Mouse (Mus musculus) kidney, adult 2 months (tissue): ENCODE data around the gene Rarb. TPM values are rescaled to one million over a fixed set of nuclear protein-coding genes. Genes with fewer than 3 reads are reported as not detected.

ENCODE experiments used
- DNase-seq: peaks from one replicate; pipeline ENCODE4 v3.0.0; 2021
- H3K27ac ChIP-seq: fragments of 200-500 bp; 2 replicates; pipeline ENCODE4 v1.5.1; 2012; ENCODE audit warnings: low read depth, low read length, control low read depth, inconsistent platforms; ENCODE audit not compliant: insufficient read depth
- H3K27me3 ChIP-seq: fragments of 200-500 bp; replicated peaks from 2 replicates; pipeline ENCODE4 v1.6.1; 2012; ENCODE audit warnings: mild to moderate bottlenecking, moderate library complexity, low read length, inconsistent platforms; ENCODE audit not compliant: control insufficient read depth, insufficient read depth
- H3K36me3 ChIP-seq: fragments of 200-500 bp; 2 replicates; pipeline ENCODE4 v1.6.1; 2012; ENCODE audit warnings: mild to moderate bottlenecking, moderate library complexity, low read length, inconsistent platforms; ENCODE audit not compliant: control insufficient read depth, insufficient read depth
- H3K4me1 ChIP-seq: fragments of 200-500 bp; 2 replicates; pipeline ENCODE4 v1.6.1; 2011; ENCODE audit warnings: low read length; ENCODE audit not compliant: control insufficient read depth, insufficient read depth
- H3K4me3 ChIP-seq: fragments of 200-500 bp; 2 replicates; pipeline ENCODE4 v1.5.1; 2011; ENCODE audit warnings: mild to moderate bottlenecking, low read depth, low read length, control low read depth; ENCODE audit not compliant: insufficient read depth
- CTCF ChIP-seq: fragments of 200-500 bp; conservative IDR thresholded peaks from 2 replicates; pipeline ENCODE4 v1.5.1; 2011; ENCODE audit warnings: low read depth, mild to moderate bottlenecking, control low read depth, low read length, moderate library complexity, mixed read lengths; ENCODE audit not compliant: insufficient read depth, insufficient read length
- POLR2A ChIP-seq: fragments of 200-500 bp; IDR thresholded peaks from one replicate; pipeline ENCODE4 v1.6.1; 2011; ENCODE audit warnings: low read depth, low read length, control low read depth
- WGBS: fragments of 180-500 bp; shearing (Covaris S2); methylation state at CpG from one replicate; pipeline ENCODE4 v1.1.7; 2018; 5-methylcytosine and 5-hydroxymethylcytosine counted together
- polyA plus RNA-seq: library from polyadenylated mRNA; depleted of rRNA; stranded (reverse); fragments of >200 nt; gene quantifications from 2 replicates; pipeline ENCODE4 v1.2.3, GENCODE M21; 2012

Rarb gene
- polyA plus RNA-seq, 1 experiment, result 7.5 TPM

- TF ChIP-seq CTCF (no peak), POLR2A (peak; percentile 70)
- peak overlapping the region; percentile 83 for H3K27ac ChIP-seq
- peak overlapping the region; percentile 76 for H3K4me3 ChIP-seq
- DNase-seq, result peak; percentile 96
- H3K36me3 ChIP-seq, result no peaks in the 10 kb centered on the region
- H3K4me1 ChIP-seq, result 0 out of 2 replicates have a peak, but pooled peaks cover 5% of the 10 kb centered on the region
- no peaks in the 10 kb centered on the region for H3K27me3 ChIP-seq
- under 1% methylated on average over 52 of the region's 52 CpGs for WGBS
These were observed 243.8 kb downstream of the Rarb start for GRCm38 (mm10) chr14:16574925-16575721.

DNA sequence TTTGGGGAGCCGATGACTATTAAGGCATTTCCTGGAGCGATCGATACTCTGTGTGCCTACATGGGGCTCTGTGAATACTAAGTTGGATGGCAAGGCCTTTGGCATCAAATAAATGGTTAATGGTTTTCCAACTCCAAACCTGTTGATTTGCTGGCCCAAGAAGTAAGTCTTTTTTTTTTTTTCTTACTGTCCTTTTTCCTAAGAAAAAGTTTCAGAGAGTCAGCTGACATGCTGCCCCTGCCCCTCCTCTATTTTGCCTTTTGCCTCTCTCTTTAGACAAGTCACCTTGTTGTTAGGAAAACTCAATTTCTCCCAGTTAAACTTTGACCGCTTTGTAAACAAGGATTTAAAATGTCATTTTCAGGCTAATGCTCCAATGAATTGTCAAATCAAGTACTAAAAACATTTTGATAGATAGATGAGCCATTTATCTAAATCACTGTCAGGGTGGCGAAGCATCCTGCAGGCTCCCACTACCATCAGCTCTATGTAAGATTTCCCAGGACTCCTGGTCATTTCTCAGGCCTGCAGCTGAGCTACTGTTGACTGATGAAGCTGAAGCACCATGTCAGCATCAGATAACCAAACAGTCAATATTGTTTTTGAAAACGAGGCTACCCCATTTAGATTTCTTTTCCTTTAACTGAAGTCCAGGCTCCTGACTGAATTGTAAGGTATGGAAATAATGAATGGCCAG, 245.3 kb downstream of the Rarb start:
- WGBS, result 32% methylated on average over 6 of the region's 6 CpGs
- DNase-seq, result peak; percentile 64
- peak overlapping the region; percentile 83 for H3K27ac ChIP-seq

GRCm38 (mm10) chr14:16572755-16573340, 246.1 kb downstream of the Rarb start:
- H3K4me3 ChIP-seq, result peak overlapping the region; percentile 45
- peaks cover 13% of the 10 kb centered on the region; the same call in 1 of the 2 replicates for H3K4me1 ChIP-seq
- 50% methylated on average over 8 of the region's 8 CpGs for WGBS
- DNase-seq, result peak; percentile 36
- H3K27me3 ChIP-seq, result no peaks in the 10 kb centered on the region
- H3K36me3 ChIP-seq, result no peaks in the 10 kb centered on the region
- TF ChIP-seq CTCF, result no peak
- TF ChIP-seq POLR2A, result no peak
- peak overlapping the region; percentile 75 for H3K27ac ChIP-seq

More for the DNA sequence above, 245.3 kb downstream of the Rarb start:
- no peaks in the 10 kb centered on the region for H3K27me3 ChIP-seq
- H3K36me3 ChIP-seq, result no peaks in the 10 kb centered on the region
- TF ChIP-seq CTCF (no peak), POLR2A (no peak)
- peaks cover 13% of the 10 kb centered on the region; the same call in 1 of the 2 replicates for H3K4me1 ChIP-seq
- peak overlapping the region; percentile 63 for H3K4me3 ChIP-seq

DNA sequence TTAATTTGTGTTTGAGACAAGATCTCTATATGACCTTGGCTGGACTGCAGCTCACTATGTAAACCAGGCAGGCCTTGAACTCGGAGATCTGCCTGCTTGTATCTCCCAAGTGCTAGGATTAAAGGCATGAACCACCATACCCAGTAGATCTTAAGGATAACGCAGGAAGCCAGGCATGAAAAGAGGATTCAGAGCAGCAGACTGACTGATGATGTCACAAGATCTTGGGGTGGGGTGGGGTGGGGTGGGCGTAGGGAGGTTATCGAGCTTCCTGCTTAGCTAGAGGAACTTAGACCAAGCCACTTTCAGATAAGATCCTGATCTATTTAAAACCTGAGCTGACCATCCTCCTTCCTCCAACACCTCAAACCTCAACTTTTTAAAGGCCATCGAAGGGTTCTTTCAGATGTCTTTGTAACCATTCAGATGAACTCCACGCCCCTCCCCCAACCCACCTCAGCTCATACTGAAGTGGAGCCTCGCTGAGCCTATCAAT, 249.4 kb downstream of the Rarb start:
- Histone ChIP-seq H3K27ac (no peak overlapping the region), H3K4me1 (peaks cover 8% of the 10 kb centered on the region; the same call in 1 of the 2 replicates), H3K4me3 (no peak overlapping the region), H3K27me3 (no peaks in the 10 kb centered on the region), H3K36me3 (no peaks in the 10 kb centered on the region)
- WGBS, result 57% methylated on average over 7 of the region's 7 CpGs
- no peak for DNase-seq
- TF ChIP-seq CTCF, result no peak
- TF ChIP-seq POLR2A, result no peak

DNA sequence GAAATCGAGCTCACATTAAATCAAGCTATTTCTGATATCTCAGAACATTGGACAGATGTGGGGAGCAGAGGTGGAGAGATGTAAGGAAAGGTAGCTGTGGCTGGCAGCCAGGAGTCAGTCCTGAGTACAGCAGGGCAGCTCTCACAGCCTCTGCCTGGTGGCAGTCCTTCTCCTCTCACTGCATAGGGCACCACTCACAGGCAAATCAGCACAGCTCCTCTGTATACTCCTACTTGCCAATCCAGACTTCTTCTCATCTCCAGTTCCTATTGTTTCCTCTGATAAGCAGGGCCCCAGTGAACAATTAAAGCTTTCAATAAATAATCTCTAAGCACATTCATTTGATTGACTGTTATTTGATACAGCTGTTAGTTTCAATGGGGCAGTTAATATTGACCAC, 252.0 kb downstream of the Rarb start:
- 74% methylated on average over 1 of the region's 1 CpGs for WGBS
- TF ChIP-seq POLR2A (no peak), CTCF (no peak)
- no peak overlapping the region for H3K4me3 ChIP-seq
- H3K36me3 ChIP-seq, result no peaks in the 10 kb centered on the region
- H3K4me1 ChIP-seq, result peaks cover 8% of the 10 kb centered on the region; the same call in 1 of the 2 replicates
- DNase-seq, result no peak
- no peak overlapping the region for H3K27ac ChIP-seq
- H3K27me3 ChIP-seq, result no peaks in the 10 kb centered on the region

- H3K4me1 ChIP-seq, result peaks cover 5% of the 10 kb centered on the region; the same call in 1 of the 2 replicates
- H3K4me3 ChIP-seq, result no peak overlapping the region
- TF ChIP-seq CTCF, result no peak
- no peak for TF ChIP-seq POLR2A
- no peak overlapping the region for H3K27ac ChIP-seq
- no peaks in the 10 kb centered on the region for H3K27me3 ChIP-seq
- no peaks in the 10 kb centered on the region for H3K36me3 ChIP-seq
- 81% methylated on average over 2 of the region's 2 CpGs for WGBS
- no peak for DNase-seq
These were observed 255.0 kb downstream of the Rarb start for GRCm38 (mm10) chr14:16563912-16564311.
